Mouse (Mus musculus) neural tube, embryonic 13.5 days (tissue): Measurements from ENCODE around the gene Mrpl33. TPM values are rescaled to one million over a fixed set of nuclear protein-coding genes. Genes with fewer than 3 reads are reported as not detected.
"Not testable (repeated sequence)": the region's sequence is repeated elsewhere in the genome, so short reads cannot be mapped to it uniquely, and the experiment has no call there.

Experiments
- ATAC-seq: fragments of 200-750 bp; cut with Nextera tagmentation; 2 replicates; pipeline ENCODE4 v1.8.0; 2017; ENCODE audit warnings: low read depth, mild to moderate bottlenecking, moderate TSS enrichment, moderate library complexity
- H3K27ac ChIP-seq: fragments of 300-500 bp; sonication (generic); replicated peaks from 2 replicates; pipeline ENCODE4 v1.5.1; 2015; ENCODE audit warnings: moderate library complexity, mild to moderate bottlenecking, inconsistent platforms
- H3K27me3 ChIP-seq: fragments of 300-500 bp; sonication (generic); 2 replicates; pipeline ENCODE4 v1.6.1; 2015; ENCODE audit warnings: mild to moderate bottlenecking, inconsistent platforms
- H3K36me3 ChIP-seq: fragments of 300-500 bp; sonication (generic); 2 replicates; pipeline ENCODE4 v1.6.1; 2015; ENCODE audit warnings: mild to moderate bottlenecking, inconsistent platforms
- H3K4me1 ChIP-seq: fragments of 300-500 bp; sonication (generic); replicated peaks from 2 replicates; pipeline ENCODE4 v1.6.1; 2015; ENCODE audit warnings: inconsistent platforms
- H3K4me2 ChIP-seq: fragments of 300-500 bp; sonication (generic); 2 replicates; pipeline ENCODE4 v1.6.1; 2015; ENCODE audit warnings: inconsistent platforms, mild to moderate bottlenecking, moderate library complexity
- H3K4me3 ChIP-seq: fragments of 300-500 bp; sonication (generic); 2 replicates; pipeline ENCODE4 v1.5.1; 2015; ENCODE audit warnings: mild to moderate bottlenecking, inconsistent platforms
- H3K9ac ChIP-seq: fragments of 300-500 bp; sonication (generic); 2 replicates; pipeline ENCODE4 v1.6.1; 2015; ENCODE audit warnings: moderate library complexity, mild to moderate bottlenecking, inconsistent platforms
- H3K9me3 ChIP-seq: fragments of 300-500 bp; sonication (generic); 2 replicates; pipeline ENCODE4 v1.6.1; 2016; ENCODE audit warnings: inconsistent platforms
- WGBS: fragments of 180-500 bp; shearing (Covaris S2); methylation state at CpG from one replicate; pipeline ENCODE4 v1.1.7; 2015; 5-methylcytosine and 5-hydroxymethylcytosine counted together
- polyA plus RNA-seq: library from polyadenylated mRNA; unstranded; fragments of >200 nt; fragmentation: Nextera tagmentation; extraction: Ambion mirVana; gene quantifications from 2 replicates; pipeline ENCODE4 v1.2.1, GENCODE M21; 2015

Mrpl33 gene
- polyA plus RNA-seq, 1 experiment from 2014 or later = 201 TPM

DNA sequence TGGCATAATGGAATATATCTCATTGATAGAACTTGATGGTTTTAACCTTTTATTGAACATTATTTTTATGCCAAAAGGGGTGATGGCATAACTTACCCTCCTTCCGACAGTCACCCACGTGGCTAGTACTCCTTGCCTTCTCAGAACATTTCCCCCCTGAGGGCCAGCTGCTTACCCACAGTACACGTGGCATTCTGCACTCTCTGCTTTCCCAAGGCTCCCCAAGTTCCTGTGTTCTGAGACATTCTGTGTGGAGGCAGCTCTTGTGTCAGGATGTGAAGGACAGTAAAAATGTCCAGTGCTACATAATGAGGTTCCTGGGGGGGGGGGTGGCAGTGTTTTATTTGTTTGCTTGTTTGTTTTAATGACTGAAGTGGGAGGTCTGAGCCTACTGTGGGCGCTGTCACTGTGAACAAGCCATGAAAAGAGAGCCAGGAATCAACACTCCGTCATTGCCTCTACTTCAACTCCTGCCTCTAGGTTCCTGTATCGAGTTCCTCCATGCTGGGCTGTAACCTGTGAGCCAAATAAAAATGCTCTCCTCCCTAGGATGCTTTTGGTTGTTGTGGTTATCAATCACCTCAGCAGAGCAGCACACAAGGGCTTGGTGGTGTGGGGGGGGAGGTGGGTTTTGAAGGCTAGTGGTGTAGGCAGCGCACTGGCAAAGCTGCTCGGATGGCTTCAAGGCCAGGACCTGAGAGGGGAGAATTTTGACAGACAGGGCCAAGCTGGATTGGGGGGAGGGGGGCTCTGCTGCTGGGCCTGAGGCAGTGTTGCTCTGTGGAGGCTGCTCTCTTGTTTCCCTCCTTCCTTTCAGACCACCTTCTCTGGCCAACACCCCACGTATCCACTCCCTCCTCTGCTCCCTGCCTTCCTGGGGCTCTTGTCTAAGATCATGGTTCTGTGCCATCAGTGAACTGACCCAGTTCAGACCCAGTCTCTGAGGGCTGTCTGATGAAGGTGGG, 31.1 kb downstream of the Mrpl33 start:
- Histone ChIP-seq H3K36me3 (peaks cover 8% of the 10 kb centered on the region; the same call in 1 of the 2 replicates), H3K9ac (no peak overlapping the region), H3K9me3 (no peaks in the 10 kb centered on the region), H3K4me2 (no peak overlapping the region), H3K27ac (no peak overlapping the region), H3K4me3 (no peak overlapping the region), H3K27me3 (no peaks in the 10 kb centered on the region), H3K4me1 (0 out of 2 replicates have a peak, but pooled peaks cover 8% of the 10 kb centered on the region)
- no peak for ATAC-seq
- WGBS = 46% methylated on average over 9 of the region's 9 CpGs

DNA sequence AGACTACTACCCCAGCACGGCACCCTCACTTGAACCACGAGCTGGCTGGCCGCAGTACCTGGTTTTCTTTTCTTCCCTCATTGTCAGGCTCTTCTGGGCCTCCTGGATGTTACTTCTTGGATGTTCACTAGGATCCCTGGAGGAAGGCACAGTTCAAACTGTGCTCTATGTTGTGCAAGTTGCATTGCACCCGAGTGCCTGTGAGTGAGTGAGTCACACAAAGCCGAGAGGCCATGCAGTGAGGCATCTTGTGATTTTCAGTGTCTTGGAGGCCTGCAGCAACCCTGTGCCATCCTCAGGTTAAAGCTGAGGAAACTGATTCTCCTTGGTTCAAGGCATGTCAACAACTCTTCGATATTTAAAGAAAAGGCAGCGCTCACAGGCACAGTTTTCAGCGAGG, 31.8 kb downstream of the Mrpl33 start:
- no peak overlapping the region for H3K4me2 ChIP-seq
- no peak overlapping the region for H3K27ac ChIP-seq
- H3K4me3 ChIP-seq = no peak overlapping the region
- 90% methylated on average over 8 of the region's 8 CpGs for WGBS
- H3K36me3 ChIP-seq = peaks cover 2% of the 10 kb centered on the region; the same call in 1 of the 2 replicates
- no peak for ATAC-seq
- H3K9me3 ChIP-seq = no peaks in the 10 kb centered on the region
- no peaks in the 10 kb centered on the region for H3K27me3 ChIP-seq
- H3K9ac ChIP-seq = no peak overlapping the region
- 0 out of 2 replicates have a peak, but pooled peaks cover 8% of the 10 kb centered on the region for H3K4me1 ChIP-seq

DNA sequence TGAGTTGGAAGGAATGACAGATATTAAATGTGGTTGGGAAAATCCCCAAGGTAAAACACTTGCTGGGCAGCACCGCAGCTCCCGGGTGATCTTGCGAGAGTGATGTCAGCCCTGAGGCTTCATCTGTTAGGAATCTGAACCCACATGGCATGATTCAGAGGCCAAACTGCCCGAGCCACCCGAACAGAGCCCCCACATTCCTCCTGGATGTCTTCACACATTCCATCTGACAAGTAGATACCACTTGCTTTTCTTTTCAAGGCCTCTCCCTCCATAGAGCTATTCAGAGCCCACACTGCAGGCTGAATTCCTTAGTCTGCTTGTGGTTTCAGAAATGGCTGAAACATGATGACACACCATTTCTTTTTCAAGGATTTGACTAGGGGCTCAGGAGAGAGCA, 33.3 kb downstream of the Mrpl33 start:
- Histone ChIP-seq H3K36me3 (no peaks in the 10 kb centered on the region), H3K4me1 (0 out of 2 replicates have a peak, but pooled peaks cover 8% of the 10 kb centered on the region), H3K9ac (no peak overlapping the region), H3K27me3 (no peaks in the 10 kb centered on the region), H3K4me3 (no peak overlapping the region), H3K9me3 (no peaks in the 10 kb centered on the region), H3K4me2 (no peak overlapping the region), H3K27ac (no peak overlapping the region)
- ATAC-seq = no peak
- WGBS = 60% methylated on average over 5 of the region's 5 CpGs

DNA sequence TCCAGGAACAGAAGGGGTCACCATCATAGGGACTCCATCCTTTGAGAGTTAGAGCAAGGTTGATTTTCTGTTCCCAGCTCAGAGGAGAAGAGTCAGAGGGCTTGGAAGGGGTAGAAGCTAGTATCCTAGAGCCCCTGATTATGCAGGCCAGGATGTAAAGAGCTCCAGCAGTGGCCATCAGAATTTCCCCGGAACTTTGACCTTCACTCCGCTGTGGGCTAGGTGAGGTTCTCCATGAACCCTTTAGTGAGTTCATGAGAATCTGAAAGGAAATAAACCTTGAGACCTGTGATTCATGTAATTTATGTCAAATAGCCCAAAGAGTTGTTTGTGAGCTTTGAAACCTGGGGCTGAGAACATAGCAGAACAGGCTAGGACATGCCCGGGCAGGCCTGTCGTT, 34.4 kb downstream of the Mrpl33 start:
- H3K4me2 ChIP-seq, H3K4me1 ChIP-seq, ATAC-seq, H3K27ac ChIP-seq, H3K9ac ChIP-seq, H3K9me3 ChIP-seq, H3K27me3 ChIP-seq, H3K36me3 ChIP-seq, H3K4me3 ChIP-seq: not testable (repeated sequence)
- 90% methylated on average over 4 of the region's 4 CpGs for WGBS

DNA sequence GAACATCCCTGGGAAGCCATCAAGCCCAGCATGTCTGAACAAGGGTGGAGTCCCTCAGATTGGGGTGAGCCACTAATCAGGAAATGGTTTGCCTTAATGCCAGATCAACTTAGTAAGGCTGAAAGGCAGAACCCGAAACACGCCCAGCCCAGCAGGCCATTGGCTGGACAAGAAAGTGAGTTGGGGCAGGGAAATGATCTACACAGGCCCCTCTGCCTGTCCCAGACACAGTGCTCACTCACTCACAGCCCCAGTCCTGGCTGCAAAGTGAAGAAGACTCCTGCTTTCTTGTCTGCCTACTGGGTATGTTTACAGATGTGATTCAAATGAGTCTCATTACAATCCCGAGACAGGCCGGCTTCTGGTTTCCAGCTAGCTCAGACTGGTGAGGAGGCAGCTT, 37.4 kb downstream of the Mrpl33 start:
- H3K9ac ChIP-seq = no peak overlapping the region
- H3K4me3 ChIP-seq = no peak overlapping the region
- H3K27ac ChIP-seq = no peak overlapping the region
- H3K27me3 ChIP-seq = no peaks in the 10 kb centered on the region
- 0 out of 2 replicates have a peak, but pooled peaks cover 6% of the 10 kb centered on the region for H3K4me1 ChIP-seq
- 81% methylated on average over 4 of the region's 4 CpGs for WGBS
- no peak for ATAC-seq
- no peak overlapping the region for H3K4me2 ChIP-seq
- H3K36me3 ChIP-seq = no peaks in the 10 kb centered on the region
- H3K9me3 ChIP-seq = no peaks in the 10 kb centered on the region

DNA sequence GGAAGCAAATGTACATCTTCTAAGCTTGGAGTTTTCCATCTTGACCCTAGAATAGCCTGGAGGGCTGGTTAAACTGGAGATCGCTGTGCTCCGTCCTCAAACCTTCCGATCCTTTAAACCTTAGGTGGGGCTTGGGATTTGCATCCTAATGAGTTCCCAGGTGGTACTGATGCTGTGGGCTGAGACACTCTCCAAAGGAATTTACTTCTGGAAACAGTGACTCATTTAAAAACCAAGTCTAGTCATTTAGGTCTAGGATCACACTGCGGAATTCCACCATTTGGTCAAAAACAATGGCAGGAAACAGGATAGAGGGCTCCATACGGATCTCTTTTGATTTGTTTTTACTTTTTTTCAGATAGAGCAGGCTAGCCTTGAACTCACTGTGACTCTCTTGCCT, 37.9 kb downstream of the Mrpl33 start:
- no peak for ATAC-seq
- H3K4me2 ChIP-seq = no peak overlapping the region
- 72% methylated on average over 5 of the region's 5 CpGs for WGBS
- H3K27me3 ChIP-seq = no peaks in the 10 kb centered on the region
- H3K9me3 ChIP-seq = no peaks in the 10 kb centered on the region
- H3K27ac ChIP-seq = no peak overlapping the region
- no peaks in the 10 kb centered on the region for H3K36me3 ChIP-seq
- H3K9ac ChIP-seq = no peak overlapping the region
- 0 out of 2 replicates have a peak, but pooled peaks cover 6% of the 10 kb centered on the region for H3K4me1 ChIP-seq
- no peak overlapping the region for H3K4me3 ChIP-seq

DNA sequence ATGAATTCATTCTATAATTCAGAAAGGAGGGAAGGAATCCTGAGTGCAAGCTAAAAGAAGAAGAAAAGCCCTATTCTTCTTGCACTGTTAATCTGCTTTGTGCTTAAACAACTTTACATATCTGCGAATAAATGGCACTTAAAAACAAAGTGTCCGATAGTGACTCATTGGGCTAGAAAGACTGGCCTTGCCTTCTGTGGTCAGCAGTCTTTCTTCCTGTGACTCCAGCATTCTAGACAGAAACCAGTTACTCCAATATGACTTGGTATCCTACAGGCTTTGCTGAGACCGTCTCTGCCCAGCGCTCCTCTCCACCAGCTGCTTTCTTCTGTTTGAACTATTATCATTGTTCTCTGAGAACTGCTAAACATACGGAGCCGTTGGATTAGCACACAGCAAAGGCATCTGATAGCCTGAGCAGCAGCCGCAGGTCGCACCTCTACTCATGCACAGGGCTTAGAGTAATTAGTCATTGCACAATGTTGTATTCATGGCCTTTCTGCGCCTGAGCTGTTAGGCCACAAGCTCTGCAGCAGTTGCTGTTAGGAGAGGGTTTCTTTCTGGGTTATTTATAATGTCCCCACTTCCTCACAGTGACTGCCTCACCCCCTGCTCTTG, 40.0 kb downstream of the Mrpl33 start:
- Histone ChIP-seq H3K9ac (no peak overlapping the region), H3K4me3 (no peak overlapping the region), H3K9me3 (no peaks in the 10 kb centered on the region), H3K27ac (no peak overlapping the region), H3K27me3 (no peaks in the 10 kb centered on the region), H3K4me1 (0 out of 2 replicates have a peak, but pooled peaks cover 4% of the 10 kb centered on the region), H3K36me3 (no peaks in the 10 kb centered on the region), H3K4me2 (no peak overlapping the region)
- ATAC-seq = no peak
- 71% methylated on average over 9 of the region's 9 CpGs for WGBS

DNA sequence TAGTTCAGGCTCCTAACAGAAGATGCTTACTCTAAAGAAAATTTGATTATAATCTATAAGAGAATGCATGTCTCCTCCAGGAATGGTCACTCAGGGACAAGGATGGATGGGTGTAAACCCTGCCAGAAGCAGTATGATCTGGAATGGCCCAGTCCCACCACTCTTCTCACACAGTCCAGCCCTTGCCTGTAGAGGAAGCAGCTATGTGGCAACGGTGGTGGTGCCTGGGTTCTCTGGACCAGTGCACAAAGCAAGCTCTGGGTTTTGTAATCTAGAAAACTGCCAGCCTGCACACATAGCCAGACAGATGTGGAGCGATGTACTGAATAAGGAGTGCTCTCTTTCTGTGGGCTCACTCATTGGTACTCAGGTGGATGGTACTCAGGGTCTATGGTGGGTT, 43.8 kb downstream of the Mrpl33 start:
- no peak overlapping the region for H3K4me2 ChIP-seq
- no peak overlapping the region for H3K9ac ChIP-seq
- H3K36me3 ChIP-seq = no peaks in the 10 kb centered on the region
- H3K9me3 ChIP-seq = no peaks in the 10 kb centered on the region
- no peak for ATAC-seq
- no peak overlapping the region for H3K27ac ChIP-seq
- H3K4me3 ChIP-seq = no peak overlapping the region
- no peaks in the 10 kb centered on the region for H3K27me3 ChIP-seq
- 0 out of 2 replicates have a peak, but pooled peaks cover 4% of the 10 kb centered on the region for H3K4me1 ChIP-seq
- WGBS = 95% methylated on average over 2 of the region's 2 CpGs

DNA sequence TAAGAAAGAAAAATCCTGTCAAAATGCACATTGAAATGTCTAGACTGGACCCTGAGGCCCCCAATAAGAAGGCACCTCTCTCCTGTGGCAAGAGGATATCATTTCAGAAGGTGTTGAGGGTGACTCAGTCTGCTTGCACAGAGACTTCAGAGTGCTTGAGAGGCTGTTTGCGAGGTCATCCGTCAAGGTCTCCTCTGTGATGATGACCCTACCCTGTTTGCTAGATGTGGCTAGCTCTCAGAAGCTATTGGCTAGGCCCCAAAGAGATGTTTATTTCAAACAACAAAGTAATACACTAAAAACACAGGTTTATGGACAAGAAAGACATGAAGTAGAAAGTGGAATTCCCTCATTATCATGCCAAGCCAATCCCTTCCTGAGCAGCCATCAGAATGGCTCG, 45.6 kb downstream of the Mrpl33 start:
- Histone ChIP-seq H3K4me1 (0 out of 2 replicates have a peak, but pooled peaks cover 4% of the 10 kb centered on the region), H3K9me3 (no peaks in the 10 kb centered on the region), H3K9ac (no peak overlapping the region), H3K4me3 (no peak overlapping the region), H3K27ac (no peak overlapping the region), H3K27me3 (no peaks in the 10 kb centered on the region), H3K36me3 (no peaks in the 10 kb centered on the region), H3K4me2 (no peak overlapping the region)
- WGBS = 89% methylated on average over 3 of the region's 3 CpGs
- ATAC-seq = no peak

DNA sequence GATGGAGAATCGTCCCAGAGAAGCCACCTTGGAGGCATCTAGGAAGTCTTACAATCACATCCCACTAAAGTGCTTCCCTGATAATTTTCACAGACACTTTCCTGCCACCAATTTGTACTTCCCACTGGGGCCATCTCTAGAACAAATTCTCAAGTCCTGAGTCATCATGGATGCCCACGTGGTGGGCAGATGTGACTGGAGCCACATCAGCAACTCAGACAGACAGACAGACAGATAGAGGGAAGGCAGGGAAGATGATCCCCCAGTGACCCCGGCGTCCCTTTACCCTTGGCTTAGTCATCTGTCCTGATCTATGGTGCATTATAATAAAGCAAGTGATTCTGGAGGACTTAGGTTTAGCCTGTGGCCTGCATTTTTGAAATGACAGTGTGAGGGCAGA, 47.5 kb downstream of the Mrpl33 start:
- no peak overlapping the region for H3K4me3 ChIP-seq
- 89% methylated on average over 4 of the region's 4 CpGs for WGBS
- ATAC-seq = no peak
- no peaks in the 10 kb centered on the region for H3K27me3 ChIP-seq
- H3K36me3 ChIP-seq = no peaks in the 10 kb centered on the region
- no peak overlapping the region for H3K4me2 ChIP-seq
- H3K4me1 ChIP-seq = no peaks in the 10 kb centered on the region
- no peak overlapping the region for H3K27ac ChIP-seq
- H3K9me3 ChIP-seq = no peaks in the 10 kb centered on the region
- no peak overlapping the region for H3K9ac ChIP-seq

DNA sequence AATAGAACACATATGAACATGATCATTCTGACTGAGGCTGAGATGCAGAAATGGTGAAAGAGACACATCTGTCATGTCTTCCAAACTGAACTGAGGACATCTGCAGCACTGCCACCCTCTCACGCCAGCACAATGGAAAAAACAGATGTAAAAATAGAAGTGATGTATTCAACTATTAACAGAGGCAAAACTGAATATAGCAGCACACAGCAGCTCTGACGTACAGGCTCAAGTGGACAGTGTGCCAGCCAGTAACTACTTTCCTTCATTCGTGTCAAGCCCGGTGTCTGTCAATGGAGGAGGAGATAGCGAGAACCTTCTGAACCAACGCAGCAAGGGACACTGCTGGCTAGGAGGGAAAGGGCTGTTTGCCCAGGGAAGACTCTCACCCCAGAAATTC, 48.1 kb downstream of the Mrpl33 start:
- H3K9me3 ChIP-seq = no peaks in the 10 kb centered on the region
- no peak overlapping the region for H3K4me2 ChIP-seq
- ATAC-seq = no peak
- no peak overlapping the region for H3K27ac ChIP-seq
- no peak overlapping the region for H3K4me3 ChIP-seq
- no peak overlapping the region for H3K9ac ChIP-seq
- H3K36me3 ChIP-seq = no peaks in the 10 kb centered on the region
- H3K4me1 ChIP-seq = no peaks in the 10 kb centered on the region
- 92% methylated on average over 6 of the region's 6 CpGs for WGBS
- H3K27me3 ChIP-seq = no peaks in the 10 kb centered on the region

DNA sequence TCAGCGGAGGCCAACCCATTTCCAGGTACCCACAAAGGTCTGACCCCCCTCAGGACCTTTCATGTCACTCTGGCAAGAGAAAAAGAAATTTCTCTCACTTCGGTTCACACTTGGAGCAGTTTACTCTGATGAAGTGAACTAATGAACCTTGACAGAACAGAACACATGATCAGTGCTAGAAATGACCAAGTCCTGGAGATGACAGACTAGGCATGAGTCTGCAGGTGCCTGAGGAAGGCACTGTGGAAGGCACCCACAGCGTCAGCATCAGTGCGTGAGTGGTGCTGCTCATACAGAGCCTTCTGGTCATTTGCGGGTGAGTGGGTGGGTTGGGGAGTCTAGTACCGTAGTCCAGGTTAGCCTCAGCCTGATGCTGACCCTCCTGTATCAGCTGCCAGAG, 49.1 kb downstream of the Mrpl33 start:
- H3K4me2 ChIP-seq = no peak overlapping the region
- 91% methylated on average over 6 of the region's 6 CpGs for WGBS
- no peaks in the 10 kb centered on the region for H3K36me3 ChIP-seq
- no peaks in the 10 kb centered on the region for H3K27me3 ChIP-seq
- H3K4me3 ChIP-seq = no peak overlapping the region
- no peak overlapping the region for H3K9ac ChIP-seq
- no peak for ATAC-seq
- no peak overlapping the region for H3K27ac ChIP-seq
- no peaks in the 10 kb centered on the region for H3K9me3 ChIP-seq
- no peaks in the 10 kb centered on the region for H3K4me1 ChIP-seq
